In the genomic region with DNA sequence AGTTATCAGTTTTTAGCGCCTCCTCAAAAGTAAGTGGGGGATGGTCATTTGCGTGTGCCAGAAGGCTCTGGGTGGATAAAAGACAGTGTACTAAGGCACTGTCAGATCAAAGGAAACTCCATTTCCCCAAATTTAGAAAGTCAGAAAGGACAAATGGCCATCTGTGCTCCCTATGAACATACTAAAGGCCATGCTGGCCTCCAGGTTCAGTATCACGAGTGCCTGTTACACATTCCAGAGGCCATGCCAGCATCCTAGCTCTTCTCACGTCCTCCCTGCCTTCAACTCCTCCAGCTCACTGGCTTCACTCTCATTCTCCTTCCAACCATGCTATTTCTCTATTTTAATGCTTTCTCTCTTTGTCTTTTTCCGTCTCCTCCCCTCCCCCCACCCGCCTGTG, we compare ENCODE assay signal across 19 mouse cellular contexts.
DNase-seq lines count a peak whose midpoint lies in the region; ATAC-seq and TF ChIP-seq lines count a peak whose summit lies in the region.
"Had no signal": no experiment of that assay in that cellular context is flagged by ENCODE, and none has a peak within 500 bp of the region (broad histone marks: within the 10 kb centered on the region; RNA-seq: fewer than 3 reads in every experiment).

No protein-coding gene starts in this region.

- ATAC-seq in heart, embryonic 11.5 days (replicated peaks; ENCODE audit: insufficient number of reproducible peaks, low FRiP score, low TSS enrichment) = no peak
- ATAC-seq in heart, postnatal 0 days (ENCODE audit: insufficient read depth, low read depth) = peak; percentile 51; the same call in 1 of the 2 replicates
- ATAC-seq in megakaryocyte, adult 5-6 weeks (ENCODE audit: poor library complexity, severe bottlenecking) = no peak

- 29% methylated on average over 6 of the region's 6 CpGs for WGBS in heart, embryonic 11.5 days (ENCODE audit: insufficient replicate concordance)
- WGBS in heart, postnatal 0 days = 21% methylated on average over 6 of the region's 6 CpGs

- H3K9ac ChIP-seq in heart, embryonic 11.5 days (ENCODE audit: low read depth, low read length) = no peak overlapping the region
- no peak overlapping the region for H3K9ac ChIP-seq in heart, postnatal 0 days (replicated peaks; ENCODE audit: low read depth, low read length)
- H3K9ac ChIP-seq: limb, embryonic 13.5 days; liver, embryonic 12.5 days; midbrain, embryonic 12.5 days; stomach, embryonic 15.5 days had no signal

- H3K27ac ChIP-seq in heart, embryonic 11.5 days (ENCODE audit: low read depth, low read length) = peak overlapping the region; percentile 22; the same call in 1 of the 2 replicates
- no peak overlapping the region for H3K27ac ChIP-seq in heart, postnatal 0 days (ENCODE audit: low read depth)
- H3K27ac ChIP-seq: kidney, postnatal 0 days; limb, embryonic 13.5 days; liver, embryonic 12.5 days; macrophage; midbrain, embryonic 12.5 days; stomach, embryonic 15.5 days had no signal

- no peaks in the 10 kb centered on the region for H3K36me3 ChIP-seq in heart, embryonic 11.5 days (ENCODE audit: control insufficient read depth, insufficient read depth, low read length)
- H3K36me3 ChIP-seq in heart, postnatal 0 days (replicated peaks; ENCODE audit: control insufficient read depth, insufficient read depth, low read length) = no peaks in the 10 kb centered on the region
- no peaks in the 10 kb centered on the region for H3K36me3 ChIP-seq in megakaryocyte, embryonic 14.5 days (replicated peaks; ENCODE audit: low read length)
- H3K36me3 ChIP-seq: limb, embryonic 13.5 days; liver, embryonic 12.5 days; midbrain, embryonic 12.5 days; stomach, embryonic 15.5 days had no signal

- peak overlapping the region; percentile 45 for H3K4me2 ChIP-seq in heart, embryonic 11.5 days
- H3K4me2 ChIP-seq in heart, postnatal 0 days (ENCODE audit: low read depth, low read length) = peak overlapping the region; percentile 16
- H3K4me2 ChIP-seq: limb, embryonic 13.5 days; liver, embryonic 12.5 days; midbrain, embryonic 12.5 days; stomach, embryonic 15.5 days had no signal

- H3K27me3 ChIP-seq in heart, embryonic 11.5 days (ENCODE audit: control insufficient read depth, insufficient read depth, low read length) = no peaks in the 10 kb centered on the region
- H3K27me3 ChIP-seq in heart, postnatal 0 days (ENCODE audit: control insufficient read depth, insufficient read depth, low read length) = no peaks in the 10 kb centered on the region
- peaks cover 2% of the 10 kb centered on the region for H3K27me3 ChIP-seq in megakaryocyte, embryonic 14.5 days (replicated peaks)
- H3K27me3 ChIP-seq: limb, embryonic 13.5 days; liver, embryonic 12.5 days; midbrain, embryonic 12.5 days; stomach, embryonic 15.5 days had no signal

- no peak for TF ChIP-seq CTCF in heart, postnatal 0 days (IDR thresholded peaks at IDR 0.05; ENCODE audit: low read depth)

- no peak for TF ChIP-seq EP300 in heart, postnatal 0 days (IDR thresholded peaks at IDR 0.05; ENCODE audit: low read depth)

- DNase-seq in heart, adult 18-20 months = no peak
- no peak for DNase-seq in heart, postnatal 0 days (ENCODE audit: low spot score)
- no peak for DNase-seq in heart, adult 9 months (ENCODE audit: low spot score in 2 of 2)
- DNase-seq: adrenal gland, adult 2 months; cerebellum, postnatal 25 days; gastrocnemius, postnatal 36 days; kidney, adult 2 months; layer of hippocampus, adult 9-11 months; lung, adult 2 months; thymus, postnatal 25 days had no signal

- no peak overlapping the region for H3K4me3 ChIP-seq in heart, embryonic 11.5 days (ENCODE audit: low read depth, low read length)
- no peak overlapping the region for H3K4me3 ChIP-seq in heart, postnatal 0 days (ENCODE audit: low read depth, low read length)
- H3K4me3 ChIP-seq in megakaryocyte, embryonic 14.5 days (replicated peaks) = peak overlapping the region; percentile 75
- H3K4me3 ChIP-seq: limb, embryonic 13.5 days; liver, embryonic 12.5 days; midbrain, embryonic 12.5 days; stomach, embryonic 15.5 days had no signal

- H3K4me1 ChIP-seq in heart, embryonic 11.5 days (ENCODE audit: control insufficient read depth, insufficient read depth, low read length) = peaks cover 38% of the 10 kb centered on the region
- peaks cover 35% of the 10 kb centered on the region for H3K4me1 ChIP-seq in heart, postnatal 0 days (ENCODE audit: control insufficient read depth, insufficient read depth)
- peaks cover 79% of the 10 kb centered on the region for H3K4me1 ChIP-seq in megakaryocyte, embryonic 14.5 days

- H3K9me3 ChIP-seq in heart, embryonic 11.5 days (replicated peaks; ENCODE audit: control insufficient read depth, low read length) = no peaks in the 10 kb centered on the region
- no peaks in the 10 kb centered on the region for H3K9me3 ChIP-seq in heart, postnatal 0 days (replicated peaks; ENCODE audit: control insufficient read depth, low read length)
- H3K9me3 ChIP-seq in megakaryocyte, embryonic 14.5 days = no peaks in the 10 kb centered on the region
- H3K9me3 ChIP-seq: limb, embryonic 13.5 days; liver, embryonic 12.5 days; midbrain, embryonic 12.5 days; stomach, embryonic 15.5 days had no signal
